Mouse (Mus musculus) skeletal muscle tissue, postnatal 0 days (tissue): Measurements from ENCODE around the gene Olfr243. TPM values are rescaled to one million over a fixed set of nuclear protein-coding genes. Genes with fewer than 3 reads are reported as not detected.

Experiments used
- polyA plus RNA-seq: library from polyadenylated mRNA; unstranded; fragments of >200 nt; fragmentation: Nextera tagmentation; extraction: Ambion mirVana; gene quantifications from 2 replicates; pipeline ENCODE4 v1.2.1, GENCODE M21; 2015

The Olfr243 gene
- polyA plus RNA-seq = not detected in 2 replicates

DNA sequence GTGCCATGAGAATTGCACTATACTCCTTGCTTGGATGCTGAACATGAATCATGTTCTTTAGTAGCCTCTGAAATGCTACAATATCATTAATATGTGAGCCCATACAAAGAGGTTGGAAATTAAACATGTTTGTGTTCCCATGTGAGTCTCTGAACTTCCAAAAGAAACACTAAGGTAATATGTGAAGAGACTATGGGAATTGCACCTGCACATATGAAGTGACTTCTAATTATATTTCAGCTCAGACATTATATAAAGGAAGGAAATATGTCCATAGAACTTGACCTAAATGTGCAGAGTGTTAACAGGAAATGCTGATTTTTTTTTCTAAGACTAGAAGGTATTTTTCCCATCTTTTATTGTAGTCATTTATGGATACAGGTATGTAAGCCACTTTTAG, at the start of gene Olfr243:
TSS of gene Olfr243 (plus strand) at position 301 of the 400 bp plus-strand sequence.

GRCm38 (mm10) chr7:103671091-103671490, 43.4 kb upstream of the Olfr243 start, which contains the start of gene Olfr624:
Gene Olfr624, minus strand, starts transcription at chr7:103671191.

GRCm38 (mm10) chr7:103682420-103682819, 32.1 kb upstream of the Olfr243 start, which contains the start of gene Olfr625-ps1:
Gene Olfr625-ps1, plus strand, starts transcription at chr7:103682720.

GRCm38 (mm10) chr7:103730074-103730473, 15.6 kb downstream of the Olfr243 start, which contains the start of gene Olfr628:
Gene Olfr628, plus strand, starts transcription at chr7:103730374.

DNA sequence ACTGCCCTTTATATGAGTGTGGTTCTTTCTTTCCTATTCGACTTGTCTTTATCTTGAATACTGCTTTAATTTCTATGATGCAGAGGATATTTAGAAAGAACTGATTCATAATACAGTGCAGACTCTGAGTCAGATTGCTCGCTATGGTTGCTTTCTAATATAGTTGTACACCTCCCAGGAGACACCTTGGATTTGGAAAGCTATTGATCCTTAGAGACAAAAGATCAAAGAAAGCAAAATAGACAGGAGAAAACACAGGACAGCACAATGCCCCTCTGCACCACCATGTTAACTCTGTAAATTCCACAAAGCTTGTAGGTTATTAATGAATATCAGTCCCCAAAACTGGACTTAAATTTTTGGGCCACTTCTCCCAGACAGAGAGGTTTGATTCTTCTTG, 30.4 kb downstream of the Olfr243 start, which contains the start of gene Olfr629:
TSS of gene Olfr629 (minus strand) at position 101 of the 400 bp plus-strand sequence.

GRCm38 (mm10) chr7:103757233-103757632, 42.8 kb downstream of the Olfr243 start, which contains the start of gene Olfr630:
Gene Olfr630, minus strand, starts transcription at chr7:103757333.

Other genes with a start within 250 kb of the Olfr243 start
- gene Olfr608, start 244.8 kb upstream of the Olfr243 start, polyA plus RNA-seq = not detected in 2 replicates
- gene Olfr609, start 216.6 kb upstream of the Olfr243 start, polyA plus RNA-seq = not detected in 2 replicates
- gene Olfr610, start 202.5 kb upstream of the Olfr243 start, polyA plus RNA-seq = not detected in 2 replicates
- not detected in 2 replicates for gene Olfr611, start 193.8 kb upstream of the Olfr243 start, polyA plus RNA-seq
- not detected in 2 replicates for gene Olfr612, start 172.0 kb upstream of the Olfr243 start, polyA plus RNA-seq
- not detected in 2 replicates for gene Olfr613, start 166.6 kb upstream of the Olfr243 start, polyA plus RNA-seq
- gene Olfr615, start 158.6 kb upstream of the Olfr243 start, polyA plus RNA-seq = not detected in 2 replicates
- not detected in 2 replicates for gene Olfr616, start 145.5 kb upstream of the Olfr243 start, polyA plus RNA-seq
- not detected in 2 replicates for gene Olfr617, start 141.6 kb upstream of the Olfr243 start, polyA plus RNA-seq
- not detected in 2 replicates for gene Olfr618, start 124.6 kb upstream of the Olfr243 start, polyA plus RNA-seq
- not detected in 2 replicates for gene Olfr619, start 114.1 kb upstream of the Olfr243 start, polyA plus RNA-seq
- not detected in 2 replicates for gene Olfr620, start 102.1 kb upstream of the Olfr243 start, polyA plus RNA-seq
- gene Olfr622, start 72.0 kb upstream of the Olfr243 start, polyA plus RNA-seq = not detected in 2 replicates
- gene Olfr623, start 51.0 kb upstream of the Olfr243 start, polyA plus RNA-seq = not detected in 2 replicates
- 0.03 and 0.06 TPM in 2 replicates for gene Olfr624, start 43.5 kb upstream of the Olfr243 start, polyA plus RNA-seq
- gene Olfr625-ps1, start 32.0 kb upstream of the Olfr243 start, polyA plus RNA-seq = not detected in 2 replicates
- gene Olfr628, start 15.7 kb downstream of the Olfr243 start, polyA plus RNA-seq = not detected in 2 replicates
- not detected in 2 replicates for gene Olfr629, start 30.3 kb downstream of the Olfr243 start, polyA plus RNA-seq
- gene Olfr630, start 42.7 kb downstream of the Olfr243 start, polyA plus RNA-seq = not detected in 2 replicates
- not detected in 2 replicates for gene Olfr69, start 56.9 kb downstream of the Olfr243 start, polyA plus RNA-seq
- not detected in 2 replicates for gene Olfr68, start 65.0 kb downstream of the Olfr243 start, polyA plus RNA-seq
- not detected in 2 replicates for gene Olfr67, start 77.2 kb downstream of the Olfr243 start, polyA plus RNA-seq
- gene Hbb-bt, start 99.3 kb downstream of the Olfr243 start, polyA plus RNA-seq = 421 and 497 TPM in 2 replicates
- gene Hbb-bs, start 113.4 kb downstream of the Olfr243 start, polyA plus RNA-seq = 1,956 and 2,204 TPM in 2 replicates
- not detected in 2 replicates for gene Hbb-bh2, start 125.8 kb downstream of the Olfr243 start, polyA plus RNA-seq
- gene Hbb-bh1, start 128.5 kb downstream of the Olfr243 start, polyA plus RNA-seq = not detected in 2 replicates
- gene Hbb-y, start 138.5 kb downstream of the Olfr243 start, polyA plus RNA-seq = not detected in 2 replicates
- gene Olfr66, start 171.6 kb downstream of the Olfr243 start, polyA plus RNA-seq = not detected in 2 replicates
- not detected in 2 replicates for gene Olfr64, start 179.8 kb downstream of the Olfr243 start, polyA plus RNA-seq
- not detected in 2 replicates for gene Olfr65, start 188.8 kb downstream of the Olfr243 start, polyA plus RNA-seq
- not detected in 2 replicates for gene Olfr631, start 214.2 kb downstream of the Olfr243 start, polyA plus RNA-seq
- gene Olfr632, start 219.7 kb downstream of the Olfr243 start, polyA plus RNA-seq = not detected in 2 replicates
- not detected in 2 replicates for gene Olfr633, start 229.8 kb downstream of the Olfr243 start, polyA plus RNA-seq